Mouse (Mus musculus) forebrain, embryonic 16.5 days (tissue): Measurements from ENCODE around the gene Gdf1. TPM values are rescaled to one million over a fixed set of nuclear protein-coding genes. Genes with fewer than 3 reads are reported as not detected.

ENCODE experiments used
- ATAC-seq: fragments of 200-750 bp; cut with Nextera tagmentation; 2 replicates; pipeline ENCODE4 v1.8.0; 2017; ENCODE audit warnings: mild to moderate bottlenecking, moderate library complexity
- H3K27ac ChIP-seq: fragments of 300-500 bp; sonication (generic); 2 replicates; pipeline ENCODE4 v1.5.1; 2014; ENCODE audit warnings: low read length, control low read depth
- H3K27me3 ChIP-seq: fragments of 300-500 bp; sonication (generic); replicated peaks from 2 replicates; pipeline ENCODE4 v1.6.1; 2014; ENCODE audit warnings: low read length; ENCODE audit not compliant: control insufficient read depth, insufficient read depth
- H3K36me3 ChIP-seq: fragments of 300-500 bp; sonication (generic); 2 replicates; pipeline ENCODE4 v1.6.1; 2014; ENCODE audit not compliant: control insufficient read depth, insufficient read depth
- H3K4me1 ChIP-seq: fragments of 300-500 bp; sonication (generic); replicated peaks from 2 replicates; pipeline ENCODE4 v1.6.1; 2014; ENCODE audit warnings: low read length; ENCODE audit not compliant: control insufficient read depth, insufficient read depth
- H3K4me2 ChIP-seq: fragments of 300-500 bp; sonication (generic); 2 replicates; pipeline ENCODE4 v1.6.1; 2014; ENCODE audit warnings: mild to moderate bottlenecking, low read length, control low read depth
- H3K4me3 ChIP-seq: fragments of 300-500 bp; sonication (generic); replicated peaks from 2 replicates; pipeline ENCODE4 v1.5.1; 2014; ENCODE audit warnings: mild to moderate bottlenecking, low read length, control low read depth
- H3K9ac ChIP-seq: fragments of 300-500 bp; sonication (generic); replicated peaks from 2 replicates; pipeline ENCODE4 v1.6.1; 2014; ENCODE audit warnings: low read depth, low read length, control low read depth
- H3K9me3 ChIP-seq: fragments of 300-500 bp; sonication (generic); 2 replicates; pipeline ENCODE4 v1.6.1; 2016; ENCODE audit warnings: low read length; ENCODE audit not compliant: control insufficient read depth
- WGBS: fragments of 180-500 bp; shearing (Covaris S2); extraction: QIAGEN DNeasy Blood & Tissue Kit; methylation state at CpG from one replicate; pipeline ENCODE4 v1.1.7; 2014; 5-methylcytosine and 5-hydroxymethylcytosine counted together
- polyA plus RNA-seq: library from polyadenylated mRNA; unstranded; fragments of >200 nt; fragmentation: Nextera tagmentation; extraction: Ambion mirVana; gene quantifications from 2 replicates; pipeline ENCODE4 v1.2.1, GENCODE M21; 2015

The Gdf1 gene
- polyA plus RNA-seq, 1 experiment from 2014 or later = 5.8 TPM

GRCm38 (mm10) chr8:70354004-70354403 is 24.4 kb downstream of the Gdf1 start:
- no peaks in the 10 kb centered on the region for H3K9me3 ChIP-seq
- H3K36me3 ChIP-seq = no peaks in the 10 kb centered on the region
- WGBS = 68% methylated on average over 4 of the region's 4 CpGs
- peak overlapping the region; percentile 99; the same call in 1 of the 2 replicates for H3K4me3 ChIP-seq
- no peak; the same call in 1 of the 2 replicates for ATAC-seq
- H3K4me1 ChIP-seq = peaks cover 30% of the 10 kb centered on the region
- H3K4me2 ChIP-seq = peak overlapping the region; percentile 65
- no peaks in the 10 kb centered on the region for H3K27me3 ChIP-seq
- H3K27ac ChIP-seq = peak overlapping the region; percentile 83; the same call in 1 of the 2 replicates
- peak overlapping the region; percentile 56 for H3K9ac ChIP-seq

DNA sequence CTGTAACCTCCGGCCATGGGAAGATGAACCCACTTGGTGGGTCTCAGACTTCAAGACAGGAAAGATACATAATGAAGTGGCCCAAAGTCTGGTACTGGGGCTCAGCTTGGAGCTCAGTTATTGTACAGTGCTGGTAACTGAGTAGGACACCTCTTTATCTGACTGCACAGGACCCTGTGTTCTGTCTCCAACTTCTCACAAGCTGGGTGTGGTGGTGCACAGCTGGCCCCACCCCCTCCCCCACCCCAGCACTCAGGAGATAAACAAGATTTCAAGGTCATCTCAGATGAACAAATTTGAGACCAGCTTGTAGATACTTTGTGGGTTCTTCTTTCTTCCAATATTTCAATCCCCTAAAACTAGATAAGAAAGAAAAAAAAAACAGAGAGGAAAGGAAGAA is 26.5 kb downstream of the Gdf1 start:
- Histone ChIP-seq H3K9me3 (no peaks in the 10 kb centered on the region), H3K27ac (no peak overlapping the region), H3K4me3 (no peak overlapping the region), H3K9ac (no peak overlapping the region), H3K27me3 (no peaks in the 10 kb centered on the region), H3K4me1 (peaks cover 19% of the 10 kb centered on the region), H3K4me2 (no peak overlapping the region), H3K36me3 (no peaks in the 10 kb centered on the region)
- no peak for ATAC-seq
- WGBS = 85% methylated on average over 1 of the region's 1 CpGs

DNA sequence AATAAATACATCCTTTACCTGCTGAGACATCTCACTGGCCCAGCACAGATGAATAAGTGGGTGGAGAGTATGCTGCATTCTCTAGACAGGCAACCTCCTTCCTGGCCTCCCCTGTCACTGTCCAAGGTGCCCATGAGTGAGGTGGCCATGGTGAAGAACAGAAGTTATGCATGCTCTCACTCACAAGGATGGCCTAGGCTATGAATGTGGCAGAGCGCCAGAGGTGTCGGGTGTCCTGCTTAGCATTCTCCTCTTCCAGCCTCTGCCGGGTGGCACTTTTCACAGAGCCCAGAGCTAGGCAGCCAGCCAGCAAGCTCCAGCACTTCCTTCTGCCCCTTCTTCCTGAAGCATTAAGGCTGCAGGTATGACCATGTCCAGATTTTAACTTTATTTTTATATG is 29.8 kb downstream of the Gdf1 start:
- no peak for ATAC-seq
- no peak overlapping the region for H3K4me2 ChIP-seq
- no peaks in the 10 kb centered on the region for H3K9me3 ChIP-seq
- H3K27me3 ChIP-seq = no peaks in the 10 kb centered on the region
- H3K4me1 ChIP-seq = no peaks in the 10 kb centered on the region
- WGBS = 21% methylated on average over 3 of the region's 3 CpGs
- H3K9ac ChIP-seq = no peak overlapping the region
- no peaks in the 10 kb centered on the region for H3K36me3 ChIP-seq
- no peak overlapping the region for H3K4me3 ChIP-seq
- H3K27ac ChIP-seq = no peak overlapping the region

DNA sequence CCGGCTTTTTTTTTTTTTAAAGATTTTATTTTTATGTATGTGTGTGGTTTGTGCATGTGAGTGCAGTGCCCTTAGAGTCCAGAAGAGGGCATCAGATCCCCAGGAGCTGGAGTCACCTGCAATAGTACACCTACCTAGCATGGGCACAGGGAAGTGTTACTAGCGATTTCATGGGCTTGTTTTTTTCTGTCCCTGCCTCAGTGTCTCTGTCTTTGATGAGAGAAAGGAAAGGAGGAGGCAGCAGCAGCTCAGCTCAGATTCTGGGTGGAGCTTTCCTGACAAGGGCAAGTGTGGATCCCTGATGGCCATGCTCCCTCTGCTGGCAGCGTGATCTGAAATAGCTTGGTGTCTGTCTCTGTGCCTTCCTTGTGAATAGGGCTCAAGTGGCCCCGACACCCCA is 31.2 kb downstream of the Gdf1 start:
- Histone ChIP-seq H3K36me3 (no peaks in the 10 kb centered on the region), H3K9ac (no peak overlapping the region), H3K4me1 (no peaks in the 10 kb centered on the region), H3K27me3 (no peaks in the 10 kb centered on the region), H3K4me2 (no peak overlapping the region), H3K9me3 (no peaks in the 10 kb centered on the region), H3K4me3 (no peak overlapping the region), H3K27ac (no peak overlapping the region)
- ATAC-seq = no peak
- 59% methylated on average over 4 of the region's 4 CpGs for WGBS

DNA sequence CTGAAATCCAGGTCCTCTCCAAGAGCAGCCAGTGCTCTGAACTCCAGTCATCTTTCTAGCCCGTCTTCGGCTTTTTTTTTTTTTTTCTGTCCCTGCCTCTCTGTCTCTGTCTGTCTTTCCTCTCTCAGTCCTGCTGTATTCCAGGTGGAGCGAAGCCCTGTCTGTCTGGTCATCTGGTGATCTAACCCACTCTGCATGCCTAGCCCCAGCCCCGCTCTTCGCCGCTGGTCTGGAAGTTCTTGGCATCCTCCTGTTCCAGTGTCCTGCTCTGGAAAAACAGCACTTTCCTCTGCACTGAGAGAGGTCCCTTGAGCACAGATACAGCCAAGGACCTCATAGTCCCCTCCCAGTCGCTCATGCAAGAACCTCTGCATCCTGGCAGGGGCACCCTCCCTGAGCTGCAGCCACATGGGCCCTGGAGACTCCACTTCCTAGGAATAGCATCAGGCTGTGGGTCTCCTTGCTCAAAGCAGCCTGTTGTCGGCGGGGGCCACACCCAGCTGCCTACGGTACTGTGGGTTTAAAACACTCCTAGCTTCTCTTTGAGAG is 31.9 kb downstream of the Gdf1 start:
- Histone ChIP-seq H3K36me3 (no peaks in the 10 kb centered on the region), H3K4me2 (no peak overlapping the region), H3K9ac (no peak overlapping the region), H3K4me1 (no peaks in the 10 kb centered on the region), H3K27ac (no peak overlapping the region), H3K4me3 (no peak overlapping the region), H3K9me3 (no peaks in the 10 kb centered on the region), H3K27me3 (no peaks in the 10 kb centered on the region)
- 75% methylated on average over 10 of the region's 10 CpGs for WGBS
- no peak for ATAC-seq

DNA sequence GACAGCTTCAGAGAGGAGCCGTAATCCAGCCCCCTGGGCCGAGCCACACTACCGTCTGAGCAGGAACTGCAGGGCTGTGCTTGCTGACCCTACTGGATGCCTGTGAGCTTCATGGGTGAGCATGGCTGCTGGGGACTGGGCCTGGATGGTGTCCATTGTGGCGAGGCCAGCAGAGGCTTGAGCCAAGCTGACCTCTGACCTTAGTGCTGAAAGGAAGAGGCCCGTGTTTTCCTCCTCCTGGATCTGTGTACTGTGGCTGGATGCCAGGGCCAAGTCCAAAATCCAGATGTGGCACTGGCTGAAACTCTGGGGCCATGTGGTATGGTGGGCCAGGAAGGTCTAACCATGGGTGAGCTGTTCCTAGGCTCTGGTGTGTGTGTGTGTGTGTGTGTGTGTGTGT is 34.4 kb downstream of the Gdf1 start:
- Histone ChIP-seq H3K9me3 (no peaks in the 10 kb centered on the region), H3K4me2 (no peak overlapping the region), H3K27me3 (no peaks in the 10 kb centered on the region), H3K4me1 (no peaks in the 10 kb centered on the region), H3K4me3 (no peak overlapping the region), H3K9ac (no peak overlapping the region), H3K36me3 (no peaks in the 10 kb centered on the region), H3K27ac (no peak overlapping the region)
- whole genome bisulfite sequencing = 23% methylated on average over 5 of the region's 5 CpGs
- ATAC-seq = no peak

GRCm38 (mm10) chr8:70366588-70366987 is 37.0 kb downstream of the Gdf1 start:
- Histone ChIP-seq H3K4me2 (no peak overlapping the region), H3K9me3 (no peaks in the 10 kb centered on the region), H3K27ac (no peak overlapping the region), H3K36me3 (no peaks in the 10 kb centered on the region), H3K9ac (no peak overlapping the region), H3K4me1 (no peaks in the 10 kb centered on the region), H3K27me3 (peaks cover 3% of the 10 kb centered on the region), H3K4me3 (no peak overlapping the region)
- WGBS = 68% methylated on average over 5 of the region's 5 CpGs
- no peak for ATAC-seq

- Histone ChIP-seq H3K36me3 (no peaks in the 10 kb centered on the region), H3K4me3 (no peak overlapping the region), H3K27ac (no peak overlapping the region), H3K9me3 (no peaks in the 10 kb centered on the region), H3K4me2 (no peak overlapping the region), H3K27me3 (peaks cover 42% of the 10 kb centered on the region), H3K4me1 (peaks cover 11% of the 10 kb centered on the region), H3K9ac (no peak overlapping the region)
- WGBS = 76% methylated on average over 7 of the region's 7 CpGs
- no peak for ATAC-seq
Observed at GRCm38 (mm10) chr8:70370476-70370875, 40.9 kb downstream of the Gdf1 start.

GRCm38 (mm10) chr8:70371951-70372350 is 42.3 kb downstream of the Gdf1 start:
- Histone ChIP-seq H3K27me3 (peaks cover 57% of the 10 kb centered on the region), H3K27ac (no peak overlapping the region), H3K36me3 (no peaks in the 10 kb centered on the region), H3K4me3 (no peak overlapping the region), H3K9ac (no peak overlapping the region), H3K4me2 (no peak overlapping the region), H3K9me3 (no peaks in the 10 kb centered on the region), H3K4me1 (peaks cover 13% of the 10 kb centered on the region)
- 31% methylated on average over 6 of the region's 6 CpGs for WGBS
- no peak for ATAC-seq
